Mouse (Mus musculus): ENCODE data around the gene Cdhr5. TPM values are rescaled to one million over a fixed set of nuclear protein-coding genes. Genes with fewer than 3 reads are reported as not detected.
"Not testable (repeated sequence)": the region's sequence is repeated elsewhere in the genome, so short reads cannot be mapped to it uniquely, and the experiment has no call there.

Cdhr5 gene
- polyA plus RNA-seq, 1 experiment from 2014 or later, result not detected

DNA sequence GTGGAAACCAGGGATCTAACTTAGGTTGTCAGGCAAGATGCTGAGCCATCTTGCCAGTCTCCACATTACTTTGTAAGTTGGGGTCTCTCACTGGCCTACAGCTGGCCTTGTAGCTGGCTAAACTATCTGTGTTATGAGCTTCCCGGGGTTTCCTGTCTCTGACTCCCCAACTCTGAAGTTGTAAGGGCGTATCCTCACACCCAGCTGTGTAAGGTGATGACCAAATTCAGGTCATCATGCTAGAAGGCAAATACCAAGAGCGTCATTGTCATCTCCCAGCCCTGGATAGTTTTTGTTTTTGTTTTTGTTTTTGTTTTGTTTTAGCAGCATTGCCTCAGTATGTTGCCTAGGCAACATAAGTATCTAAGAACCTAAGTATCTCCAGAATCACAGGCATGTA is 6.0 kb downstream of the Cdhr5 start:
- no peak overlapping the region for H3K4me2 ChIP-seq

GRCm38 (mm10) chr7:141269273-141269545 is 7.4 kb downstream of the Cdhr5 start:
- Histone ChIP-seq H3K4me1 (replicated peaks) (peaks cover 8% of the 10 kb centered on the region), H3K9ac (no peak overlapping the region), H3K36me3 (0 out of 2 replicates have a peak, but pooled peaks cover under 1% of the 10 kb centered on the region), H3K9me3 (no peaks in the 10 kb centered on the region), H3K4me2 (no peak overlapping the region), H3K4me3 (no peak overlapping the region), H3K27me3 (no peaks in the 10 kb centered on the region), H3K27ac (replicated peaks) (no peak overlapping the region)
- no peak for ATAC-seq (ENCODE audit: low FRiP score, low read depth)
- WGBS, result 87% methylated on average over 14 of the region's 14 CpGs

More for the DNA sequence above, 6.0 kb downstream of the Cdhr5 start:
- 95% methylated on average over 3 of the region's 3 CpGs for WGBS
- Histone ChIP-seq H3K9me3 (no peaks in the 10 kb centered on the region), H3K27ac (replicated peaks) (no peak overlapping the region), H3K36me3 (no peaks in the 10 kb centered on the region), H3K27me3 (no peaks in the 10 kb centered on the region), H3K9ac (no peak overlapping the region), H3K4me1 (replicated peaks) (peaks cover 7% of the 10 kb centered on the region), H3K4me3 (no peak overlapping the region)
- no peak for ATAC-seq (ENCODE audit: low FRiP score, low read depth)

GRCm38 (mm10) chr7:141268466-141269272 is 7.9 kb downstream of the Cdhr5 start:
- Histone ChIP-seq H3K9me3 (no peaks in the 10 kb centered on the region), H3K4me2 (no peak overlapping the region), H3K4me1 (replicated peaks) (peaks cover 8% of the 10 kb centered on the region), H3K27me3 (no peaks in the 10 kb centered on the region), H3K9ac (no peak overlapping the region), H3K27ac (replicated peaks) (no peak overlapping the region), H3K36me3 (peaks cover 6% of the 10 kb centered on the region; the same call in 1 of the 2 replicates), H3K4me3 (no peak overlapping the region)
- WGBS, result 84% methylated on average over 24 of the region's 24 CpGs
- ATAC-seq (ENCODE audit: low FRiP score, low read depth), result no peak

GRCm38 (mm10) chr7:141265739-141266561 is 10.6 kb downstream of the Cdhr5 start, which contains the start of gene Irf7:
Gene Irf7 (minus strand): TSS chr7:141266481.
- 13% methylated on average over 25 of the region's 25 CpGs for WGBS

DNA sequence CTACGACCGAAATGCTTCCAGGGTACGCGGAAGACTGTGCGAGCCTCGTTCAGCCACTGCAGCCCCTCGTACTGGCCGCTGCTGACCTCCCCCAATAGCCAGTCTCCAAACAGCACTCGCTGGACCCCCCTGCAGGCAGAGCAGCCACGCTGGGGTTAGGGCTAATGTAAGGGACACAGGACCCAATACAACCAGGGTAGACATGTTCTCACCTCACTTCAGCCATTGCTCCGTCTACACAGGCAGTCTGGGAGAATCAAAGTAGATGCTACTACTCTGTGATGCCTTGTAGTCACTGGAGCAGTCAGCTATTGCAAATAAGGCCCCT is 11.2 kb downstream of the Cdhr5 start:
- Histone ChIP-seq H3K4me3 (no peak overlapping the region), H3K36me3 (peaks cover 39% of the 10 kb centered on the region), H3K9me3 (no peaks in the 10 kb centered on the region), H3K27me3 (no peaks in the 10 kb centered on the region), H3K4me1 (replicated peaks) (peaks cover 8% of the 10 kb centered on the region), H3K4me2 (no peak overlapping the region), H3K27ac (replicated peaks) (no peak overlapping the region), H3K9ac (no peak overlapping the region)
- no peak for ATAC-seq (ENCODE audit: low FRiP score, low read depth)
- WGBS, result 36% methylated on average over 11 of the region's 11 CpGs

More at GRCm38 (mm10) chr7:141265739-141266561, 10.6 kb downstream of the Cdhr5 start, which contains the start of gene Irf7:
- H3K36me3 ChIP-seq, result peaks cover 33% of the 10 kb centered on the region
- H3K27me3 ChIP-seq, result no peaks in the 10 kb centered on the region
- peaks cover 8% of the 10 kb centered on the region for H3K4me1 ChIP-seq (replicated peaks)
- ATAC-seq (ENCODE audit: low FRiP score, low read depth), result peak; percentile 39; the same call in 1 of the 2 replicates
- H3K4me2 ChIP-seq, result peak within 1 kb of the TSS; percentile 54
- peak within 1 kb of the TSS; percentile 32 for H3K4me3 ChIP-seq
- no peaks in the 10 kb centered on the region for H3K9me3 ChIP-seq
- H3K9ac ChIP-seq, result peak within 1 kb of the TSS; percentile 34; the same call in 1 of the 2 replicates
- no peak within 1 kb of the TSS for H3K27ac ChIP-seq (replicated peaks)

- H3K4me2 ChIP-seq, result no peak overlapping the region
- 38% methylated on average over 12 of the region's 12 CpGs for WGBS
- H3K27ac ChIP-seq (replicated peaks), result no peak overlapping the region
- H3K27me3 ChIP-seq, result no peaks in the 10 kb centered on the region
- H3K9ac ChIP-seq, result no peak overlapping the region
- H3K4me3 ChIP-seq, result no peak overlapping the region
- H3K4me1 ChIP-seq (replicated peaks), result peaks cover 8% of the 10 kb centered on the region
- H3K36me3 ChIP-seq, result peaks cover 44% of the 10 kb centered on the region
- no peak for ATAC-seq (ENCODE audit: low FRiP score, low read depth)
- no peaks in the 10 kb centered on the region for H3K9me3 ChIP-seq
Measured at GRCm38 (mm10) chr7:141264761-141265410, 11.7 kb downstream of the Cdhr5 start.

DNA sequence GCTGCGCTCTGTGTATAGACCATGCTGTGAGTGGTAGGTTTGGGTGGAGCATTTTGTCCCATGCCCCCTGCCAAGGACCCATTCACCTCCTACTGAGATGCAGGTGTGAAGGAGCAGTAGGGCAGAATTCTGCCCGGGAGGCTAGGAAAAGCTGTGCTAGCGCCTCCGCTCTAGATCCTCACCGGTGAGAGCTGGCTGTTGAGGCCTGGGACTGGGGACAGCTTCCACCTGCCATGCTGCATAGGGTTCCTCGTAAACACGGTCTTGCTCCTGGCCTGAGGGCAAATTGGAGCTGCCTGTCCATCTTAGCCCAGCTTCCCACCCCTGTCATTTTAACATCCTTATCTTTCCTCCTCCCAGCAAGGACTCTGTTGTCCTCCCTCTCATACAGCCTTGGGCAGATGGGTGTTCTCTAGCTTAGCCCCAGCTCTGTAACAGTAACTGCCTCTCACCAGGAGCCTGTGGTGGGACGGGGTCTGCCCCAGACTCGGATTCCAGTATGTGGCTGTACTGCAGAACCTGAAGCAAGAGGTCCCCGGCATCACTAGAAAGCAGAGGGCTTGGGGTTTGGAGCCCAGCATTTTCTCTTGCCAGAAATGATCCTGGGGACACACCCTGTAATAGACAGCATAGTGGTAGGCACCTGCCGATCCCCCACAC is 12.4 kb downstream of the Cdhr5 start:
- no peak for ATAC-seq (ENCODE audit: low FRiP score, low read depth)
- Histone ChIP-seq H3K9me3 (no peaks in the 10 kb centered on the region), H3K4me2 (no peak overlapping the region), H3K4me3 (no peak overlapping the region), H3K4me1 (replicated peaks) (peaks cover 8% of the 10 kb centered on the region), H3K9ac (no peak overlapping the region), H3K27ac (replicated peaks) (no peak overlapping the region), H3K36me3 (peaks cover 51% of the 10 kb centered on the region), H3K27me3 (no peaks in the 10 kb centered on the region)
- 67% methylated on average over 11 of the region's 11 CpGs for WGBS

DNA sequence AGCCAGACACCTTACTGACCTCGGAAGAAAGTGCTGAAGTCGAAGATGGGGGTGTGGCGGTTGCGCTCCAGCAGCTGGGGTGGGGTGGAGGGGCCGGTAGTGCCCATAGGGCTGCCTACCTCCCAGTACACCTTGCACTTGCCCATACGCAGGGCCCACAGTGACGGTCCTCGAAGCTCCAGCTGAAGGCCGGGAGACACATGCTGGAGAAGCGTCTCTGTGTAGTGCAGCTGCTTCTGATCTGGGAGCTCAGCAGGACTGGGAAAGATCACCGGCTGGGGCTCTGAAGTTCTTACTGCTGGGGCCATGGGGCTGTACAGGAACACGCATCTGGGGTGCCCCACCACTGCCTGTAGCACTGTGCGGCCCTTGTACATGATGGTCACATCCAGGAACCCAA is 12.9 kb downstream of the Cdhr5 start:
- WGBS, result 89% methylated on average over 13 of the region's 13 CpGs
- no peak overlapping the region for H3K4me2 ChIP-seq
- H3K27me3 ChIP-seq, result no peaks in the 10 kb centered on the region
- H3K36me3 ChIP-seq, result peaks cover 56% of the 10 kb centered on the region
- H3K4me1 ChIP-seq (replicated peaks), result peaks cover 8% of the 10 kb centered on the region
- H3K27ac ChIP-seq (replicated peaks), result no peak overlapping the region
- H3K4me3 ChIP-seq, result no peak overlapping the region
- ATAC-seq (ENCODE audit: low FRiP score, low read depth), result no peak
- no peaks in the 10 kb centered on the region for H3K9me3 ChIP-seq
- H3K9ac ChIP-seq, result no peak overlapping the region

DNA sequence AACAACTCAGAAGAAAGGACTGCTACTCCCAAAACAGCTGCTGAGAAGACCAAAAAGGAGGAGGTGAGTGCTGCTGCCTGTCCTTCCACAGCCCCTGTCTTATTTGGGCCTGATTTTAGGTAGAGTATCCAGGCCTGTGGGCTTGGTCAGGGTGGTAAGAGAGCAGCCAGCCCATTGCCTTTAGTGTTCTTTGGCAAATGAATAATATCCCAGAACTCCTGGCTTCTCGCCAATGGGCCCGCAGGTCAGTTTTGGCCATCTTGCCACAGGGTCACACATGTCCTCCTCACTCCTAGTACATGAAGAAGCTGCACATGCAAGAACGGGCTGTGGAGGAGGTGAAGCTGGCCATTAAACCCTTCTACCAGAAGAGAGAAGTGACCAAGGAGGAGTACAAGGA is 15.1 kb downstream of the Cdhr5 start:
- WGBS, result 89% methylated on average over 3 of the region's 3 CpGs
- ATAC-seq (ENCODE audit: low FRiP score, low read depth), result no peak

GRCm38 (mm10) chr7:141256159-141256558 is 20.4 kb downstream of the Cdhr5 start:
- H3K9me3 ChIP-seq, result no peaks in the 10 kb centered on the region
- no peak overlapping the region for H3K9ac ChIP-seq
- 93% methylated on average over 10 of the region's 10 CpGs for WGBS
- peaks cover 81% of the 10 kb centered on the region for H3K36me3 ChIP-seq
- no peak overlapping the region for H3K4me2 ChIP-seq
- no peaks in the 10 kb centered on the region for H3K27me3 ChIP-seq
- H3K4me3 ChIP-seq, result no peak overlapping the region
- no peaks in the 10 kb centered on the region for H3K4me1 ChIP-seq (replicated peaks)
- no peak overlapping the region for H3K27ac ChIP-seq (replicated peaks)
- no peak for ATAC-seq (ENCODE audit: low FRiP score, low read depth)

More for the DNA sequence above, 15.1 kb downstream of the Cdhr5 start:
- Histone ChIP-seq H3K27me3 (no peaks in the 10 kb centered on the region), H3K36me3 (peaks cover 78% of the 10 kb centered on the region), H3K4me3 (no peak overlapping the region), H3K9ac (no peak overlapping the region), H3K27ac (replicated peaks) (no peak overlapping the region), H3K4me1 (replicated peaks) (peaks cover 8% of the 10 kb centered on the region), H3K4me2 (no peak overlapping the region), H3K9me3 (no peaks in the 10 kb centered on the region)

DNA sequence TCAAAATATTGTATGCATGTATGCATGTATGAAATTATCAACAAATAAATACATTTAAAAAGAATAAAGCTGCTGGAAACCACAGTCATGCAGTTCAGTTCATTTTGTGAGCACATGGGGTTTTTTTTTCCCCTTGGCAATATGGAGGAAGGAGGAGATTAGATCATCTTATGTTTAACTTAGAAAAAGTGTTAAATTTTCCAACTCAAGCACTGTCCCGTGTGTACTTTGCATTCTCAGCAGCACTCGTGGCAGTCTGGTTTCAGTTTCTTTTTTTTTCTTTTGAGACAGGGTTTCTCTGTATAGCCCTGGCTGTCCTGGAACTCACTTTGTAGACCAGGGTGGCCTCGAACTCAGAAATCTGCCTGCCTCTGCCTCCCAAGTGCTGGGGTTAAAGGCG is 26.1 kb downstream of the Cdhr5 start:
- not testable (repeated sequence) for H3K27me3 ChIP-seq; H3K9ac ChIP-seq; H3K9me3 ChIP-seq; H3K4me3 ChIP-seq; H3K4me2 ChIP-seq; H3K27ac ChIP-seq (replicated peaks); ATAC-seq (ENCODE audit: low FRiP score, low read depth); H3K4me1 ChIP-seq (replicated peaks)
- peaks cover 73% of the 10 kb centered on the region for H3K36me3 ChIP-seq
- 93% methylated on average over 4 of the region's 4 CpGs for WGBS

Measured in hindbrain, embryonic 15.5 days (tissue).